Mouse (Mus musculus) CH12.LX (cell line): ENCODE measurements around the gene Dbndd2. TPM values are rescaled to one million over a fixed set of nuclear protein-coding genes. Genes with fewer than 3 reads are reported as not detected.

Experiments used
- DNase-seq: peaks from one replicate; pipeline ENCODE4 v3.0.0-alpha.2; 2013; ENCODE audit errors: extremely low read depth
- H3K27ac ChIP-seq: 2 replicates; pipeline ENCODE4 v1.5.1; 2012; ENCODE audit warnings: low read depth, mild to moderate bottlenecking, control low read depth, moderate library complexity; ENCODE audit not compliant: insufficient read depth
- H3K27me3 ChIP-seq: replicated peaks from 2 replicates; pipeline ENCODE3; 2012; ENCODE audit warnings: inconsistent platforms
- H3K36me3 ChIP-seq, 2 experiments: replicated peaks in 1 of 2; 2 replicates each; pipeline versions ENCODE3 to v1.6.1; 2012; ENCODE audit warnings: inconsistent platforms in 1 of 2, low read length in 1 of 2, mild to moderate bottlenecking in 1 of 2, mixed read lengths in 1 of 2, moderate library complexity in 1 of 2; ENCODE audit not compliant: control insufficient read depth in 1 of 2, insufficient read depth in 1 of 2
- H3K4me1 ChIP-seq, 2 experiments: 2 replicates each; pipeline ENCODE4 v1.6.1; 2012; ENCODE audit warnings: inconsistent platforms in 1 of 2, moderate library complexity in 1 of 2; ENCODE audit not compliant: insufficient read depth in 2 of 2, control insufficient read depth in 1 of 2
- H3K4me2 ChIP-seq: 2 replicates; pipeline ENCODE4 v1.6.1; 2012; ENCODE audit warnings: low read depth, mild to moderate bottlenecking, control low read depth; ENCODE audit not compliant: poor library complexity, insufficient read depth, severe bottlenecking
- H3K4me3 ChIP-seq, 3 experiments: fragments of 150-350 bp in 1 of 3; sonication (generic) in 1 of 3; replicated peaks in 1 of 3; 2 replicates each; pipeline versions ENCODE3 to v1.5.1; 2011 to 2012; ENCODE audit warnings: low read depth in 2 of 3, low read length in 2 of 3, mild to moderate bottlenecking in 2 of 3, moderate library complexity in 2 of 3, control low read depth in 1 of 3, improper control_type of control experiment in 1 of 3, inconsistent platforms in 1 of 3, mixed read lengths in 1 of 3; ENCODE audit not compliant: poor library complexity in 1 of 3
- H3K79me2 ChIP-seq: replicated peaks from 2 replicates; pipeline ENCODE4 v1.6.1; 2012; ENCODE audit warnings: mild to moderate bottlenecking, moderate library complexity; ENCODE audit not compliant: control insufficient read depth, poor library complexity, insufficient read depth, severe bottlenecking; ENCODE audit errors: extremely low read depth
- H3K9ac ChIP-seq: 2 replicates; pipeline ENCODE4 v1.6.1; 2012; ENCODE audit warnings: low read depth, mild to moderate bottlenecking, control low read depth, moderate library complexity; ENCODE audit not compliant: insufficient read depth
- H3K9me3 ChIP-seq: replicated peaks from 2 replicates; pipeline ENCODE3; 2012; ENCODE audit warnings: low read length, inconsistent platforms, mixed read lengths
- E2F4 ChIP-seq: IDR thresholded peaks from 2 replicates; pipeline ENCODE4 v1.6.1; 2011; ENCODE audit warnings: low read depth, low read length, improper control_type of control experiment; ENCODE audit not compliant: insufficient replicate concordance
- ELF1 ChIP-seq: IDR thresholded peaks from 2 replicates; pipeline ENCODE4 v1.6.1; 2014; ENCODE audit warnings: low read depth, mild to moderate bottlenecking, inconsistent platforms, low read length, improper control_type of control experiment
- EP300 ChIP-seq: IDR thresholded peaks from 2 replicates; pipeline ENCODE4 v1.6.1; 2011; ENCODE audit warnings: low read length, improper control_type of control experiment
- GABPA ChIP-seq: IDR thresholded peaks from 2 replicates; pipeline ENCODE4 v1.6.1; 2012; ENCODE audit warnings: low read depth, low read length, improper control_type of control experiment, inconsistent platforms; ENCODE audit not compliant: insufficient replicate concordance
- HCFC1 ChIP-seq: IDR thresholded peaks from 2 replicates; pipeline ENCODE4 v1.6.1; 2012; ENCODE audit warnings: low read depth, mild to moderate bottlenecking, inconsistent platforms, low read length, improper control_type of control experiment
- JUN ChIP-seq: IDR thresholded peaks from 2 replicates; pipeline ENCODE4 v1.6.1; 2011; ENCODE audit warnings: low read depth, mild to moderate bottlenecking, low read length, improper control_type of control experiment, moderate library complexity; ENCODE audit not compliant: insufficient read depth
- JUND ChIP-seq: conservative IDR thresholded peaks from 2 replicates; pipeline ENCODE4 v1.6.1; 2011; ENCODE audit warnings: low read depth, low read length, improper control_type of control experiment
- MAX ChIP-seq: IDR thresholded peaks from 2 replicates; pipeline ENCODE4 v1.6.1; 2011; ENCODE audit warnings: low read length, improper control_type of control experiment
- MAZ ChIP-seq: IDR thresholded peaks from 2 replicates; pipeline ENCODE4 v1.6.1; 2012; ENCODE audit warnings: low read depth, mild to moderate bottlenecking, inconsistent platforms, low read length, improper control_type of control experiment, moderate library complexity
- MXI1 ChIP-seq: IDR thresholded peaks from 2 replicates; pipeline ENCODE4 v1.6.1; 2011; ENCODE audit warnings: mild to moderate bottlenecking, low read depth, low read length, improper control_type of control experiment
- MYC ChIP-seq: IDR thresholded peaks from 2 replicates; pipeline ENCODE4 v1.6.1; 2011; ENCODE audit warnings: low read depth, mild to moderate bottlenecking, improper control_type of control experiment, low read length
- NELFE ChIP-seq: IDR thresholded peaks from 2 replicates; pipeline ENCODE4 v1.6.1; 2011; ENCODE audit warnings: low read depth, low read length, improper control_type of control experiment
- SIN3A ChIP-seq: IDR thresholded peaks from 2 replicates; pipeline ENCODE4 v1.6.1; 2012; ENCODE audit warnings: low read length, improper control_type of control experiment, inconsistent platforms
- SMC3 ChIP-seq: IDR thresholded peaks from 2 replicates; pipeline ENCODE4 v1.6.1; 2011; ENCODE audit warnings: low read depth, low read length, improper control_type of control experiment
- TCF12 ChIP-seq: IDR thresholded peaks from 2 replicates; pipeline ENCODE4 v1.6.1; 2014; ENCODE audit warnings: low read depth, mild to moderate bottlenecking, inconsistent platforms, low read length, improper control_type of control experiment
- USF1 ChIP-seq: IDR thresholded peaks from 2 replicates; pipeline ENCODE4 v1.6.1; 2014; ENCODE audit warnings: low read depth, mild to moderate bottlenecking, inconsistent platforms, low read length, improper control_type of control experiment
- USF2 ChIP-seq: conservative IDR thresholded peaks from 2 replicates; pipeline ENCODE4 v1.6.1; 2011; ENCODE audit warnings: low read depth, low read length, improper control_type of control experiment
- ZKSCAN1 ChIP-seq: IDR thresholded peaks from 2 replicates; pipeline ENCODE4 v1.6.1; 2012; ENCODE audit warnings: low read depth, inconsistent platforms, low read length, improper control_type of control experiment, borderline replicate concordance
- ZMIZ1 ChIP-seq: IDR thresholded peaks from 2 replicates; pipeline ENCODE4 v1.6.1; 2012; ENCODE audit warnings: low read depth, mild to moderate bottlenecking, inconsistent platforms, low read length, improper control_type of control experiment
- dilution Hi-C: fragments of 300-500 bp; cut with MboI; formaldehyde crosslinking; loops from 2 replicates; pipeline ENCODE4 v1.14.3; 2020; ENCODE audit warnings: low sequenced_read_pairs; ENCODE audit not compliant: extremely low pct_unique_long_range_greater_than_20kb, extremely low pct_ligation_motif_present
- in situ Hi-C: fragments of 300-500 bp; cut with MboI; formaldehyde crosslinking; loops from 3 replicates; pipeline ENCODE4 v1.14.3; 2019; ENCODE audit warnings: low sequenced_read_pairs, low pct_ligation_motif_present, low pct_unique_long_range_greater_than_20kb, mixed read lengths
- polyA plus RNA-seq: library from polyadenylated mRNA; unstranded; fragments of >175 nt; gene quantifications from 2 replicates; pipeline ENCODE4 v1.2.1, GENCODE M21; 2012; ENCODE audit warnings: low read depth; ENCODE audit not compliant: insufficient read length
- total RNA-seq, 2 experiments: library from RNA; depleted of rRNA; stranded (reverse); fragments of 300-350 nt in 1 of 2; fragments of >200 nt in 1 of 2; gene quantifications; 2 replicates each; pipeline ENCODE4 v1.2.3; 2012 to 2014

The Dbndd2 gene
- total and polyA plus RNA-seq, 3 experiments: 0.53 to 5.7 TPM; not detected in 1

DNA sequence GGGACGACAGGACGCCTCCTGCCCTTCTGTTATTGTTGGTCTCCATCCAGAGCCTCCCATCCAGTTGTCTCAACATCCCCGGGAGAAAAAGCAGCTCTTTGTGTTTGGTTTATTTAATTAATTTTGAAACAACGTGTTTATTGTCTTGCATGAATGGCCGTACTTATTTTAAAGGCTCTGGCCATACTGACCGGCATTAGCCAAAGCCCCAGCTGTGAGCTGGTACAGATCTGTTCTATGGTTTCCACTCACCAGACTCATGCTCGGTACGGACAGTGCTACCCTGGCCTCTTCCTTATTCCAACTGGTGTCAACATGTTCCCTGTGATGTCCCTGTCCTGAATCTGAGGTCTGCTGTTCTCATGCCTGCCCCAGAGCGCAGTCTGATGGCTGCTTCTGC is 30.0 kb downstream of the Dbndd2 start:
- Histone ChIP-seq H3K36me3 (peaks cover 0 to 8% of the 10 kb centered on the region in 2 experiments), H3K9me3 (peaks cover 7% of the 10 kb centered on the region), H3K79me2 (no peaks in the 10 kb centered on the region), H3K9ac (no peak overlapping the region), H3K27me3 (peaks cover 9% of the 10 kb centered on the region), H3K27ac (no peak overlapping the region), H3K4me1 (peaks cover under 1 to 10% of the 10 kb centered on the region in 2 experiments), H3K4me3 (no peak overlapping the region), H3K4me2 (no peak overlapping the region)
- dilution Hi-C loops: no loop called here
- TF ChIP-seq MAX (no peak), JUN (no peak), ZMIZ1 (no peak), USF2 (no peak), SIN3A (no peak), MXI1 (no peak), HCFC1 (no peak), ZKSCAN1 (no peak), GABPA (no peak), ELF1 (no peak), NELFE (no peak), MAZ (no peak), USF1 (no peak), JUND (no peak)
- in situ Hi-C loops: loop anchor here (5.0 kb wide), 1 partner anchor 109 kb away; the partner anchor contains the start of gene Matn4
- DNase-seq: no peak

DNA sequence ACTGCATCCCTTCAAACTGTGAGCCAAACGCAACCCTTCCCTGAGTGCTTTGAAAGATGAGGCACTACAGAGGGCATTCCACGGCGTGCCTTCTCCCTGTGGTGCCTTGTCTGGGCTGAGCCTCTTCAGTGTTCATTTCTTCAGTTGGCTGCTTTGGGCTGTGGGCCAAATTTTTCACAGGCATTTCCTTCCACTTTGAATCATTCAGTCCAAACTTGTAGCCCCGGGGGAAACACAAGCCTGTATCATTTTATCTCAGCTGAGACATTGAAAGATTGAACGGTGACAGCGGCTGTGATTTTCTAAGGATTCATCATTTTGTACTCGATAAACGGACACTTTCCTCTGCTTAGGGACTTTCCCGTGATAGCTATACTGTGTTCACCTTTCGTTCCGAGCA is 30.7 kb downstream of the Dbndd2 start:
- peaks cover 7% of the 10 kb centered on the region for H3K9me3 ChIP-seq
- H3K79me2 ChIP-seq: no peaks in the 10 kb centered on the region
- in situ Hi-C loops: loop anchor here (5.0 kb wide), 1 partner anchor 109 kb away; the partner anchor contains the start of gene Matn4
- H3K4me2 ChIP-seq: no peak overlapping the region
- no peak overlapping the region for H3K4me3 ChIP-seq
- no peak for TF ChIP-seq E2F4
- no peak for TF ChIP-seq SMC3
- no peak for TF ChIP-seq MYC
- TF ChIP-seq JUND: no peak
- TF ChIP-seq MAZ: no peak
- no peak for TF ChIP-seq TCF12
- TF ChIP-seq EP300: no peak
- no peak for TF ChIP-seq NELFE
- TF ChIP-seq, all 38 proteins: peak for 0
- dilution Hi-C loops: no loop called here
- H3K9ac ChIP-seq: no peak overlapping the region
- peaks cover 9% of the 10 kb centered on the region for H3K27me3 ChIP-seq
- DNase-seq: no peak
- no peak overlapping the region for H3K27ac ChIP-seq
- peaks cover 2 to 17% of the 10 kb centered on the region in 2 experiments for H3K4me1 ChIP-seq
- H3K36me3 ChIP-seq: peaks cover 0 to 3% of the 10 kb centered on the region in 2 experiments
